Mouse (Mus musculus) CD4-positive naive resting alpha-beta T cell, adult 57 days (primary cell): Measurements from ENCODE around the gene Cpne7. TPM values are rescaled to one million over a fixed set of nuclear protein-coding genes. Genes with fewer than 3 reads are reported as not detected.

Experiments
- total RNA-seq: library from RNA; stranded (reverse); gene quantifications from one replicate; pipeline ENCODE4 v1.2.4, GENCODE M21; 2023

Cpne7 gene
- 0.38 TPM for total RNA-seq

DNA sequence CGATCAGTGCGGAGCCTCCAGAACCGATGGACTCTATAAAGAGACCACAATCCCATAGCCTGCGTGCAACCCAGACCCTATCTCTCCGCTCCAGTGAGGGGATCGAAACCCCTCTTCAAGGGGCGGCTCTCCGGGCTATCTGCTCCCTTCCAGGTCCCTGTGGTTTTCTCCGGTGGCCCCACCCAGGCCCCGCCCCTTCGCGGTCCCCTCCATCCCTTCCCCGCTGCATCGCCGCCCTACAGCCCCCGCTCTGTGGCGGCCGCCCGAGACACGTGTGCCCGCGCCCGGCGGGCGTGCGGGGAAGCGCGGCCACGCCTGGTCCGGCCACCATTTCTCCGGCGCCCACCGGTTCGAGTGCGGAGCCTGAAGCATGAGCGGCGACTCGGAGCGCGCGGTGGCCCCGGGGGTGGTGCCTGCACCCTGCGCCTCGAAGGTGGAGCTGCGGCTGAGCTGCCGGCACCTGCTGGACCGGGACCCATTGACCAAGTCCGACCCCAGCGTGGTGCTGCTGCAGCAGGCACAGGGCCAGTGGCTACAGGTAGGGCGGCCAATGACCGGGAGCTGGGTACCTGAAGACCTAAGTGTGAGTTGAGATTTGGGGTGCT, at the start of gene Cpne7:
Gene Cpne7 (plus strand): TSS at position 248 of the 605 bp plus-strand sequence.

DNA sequence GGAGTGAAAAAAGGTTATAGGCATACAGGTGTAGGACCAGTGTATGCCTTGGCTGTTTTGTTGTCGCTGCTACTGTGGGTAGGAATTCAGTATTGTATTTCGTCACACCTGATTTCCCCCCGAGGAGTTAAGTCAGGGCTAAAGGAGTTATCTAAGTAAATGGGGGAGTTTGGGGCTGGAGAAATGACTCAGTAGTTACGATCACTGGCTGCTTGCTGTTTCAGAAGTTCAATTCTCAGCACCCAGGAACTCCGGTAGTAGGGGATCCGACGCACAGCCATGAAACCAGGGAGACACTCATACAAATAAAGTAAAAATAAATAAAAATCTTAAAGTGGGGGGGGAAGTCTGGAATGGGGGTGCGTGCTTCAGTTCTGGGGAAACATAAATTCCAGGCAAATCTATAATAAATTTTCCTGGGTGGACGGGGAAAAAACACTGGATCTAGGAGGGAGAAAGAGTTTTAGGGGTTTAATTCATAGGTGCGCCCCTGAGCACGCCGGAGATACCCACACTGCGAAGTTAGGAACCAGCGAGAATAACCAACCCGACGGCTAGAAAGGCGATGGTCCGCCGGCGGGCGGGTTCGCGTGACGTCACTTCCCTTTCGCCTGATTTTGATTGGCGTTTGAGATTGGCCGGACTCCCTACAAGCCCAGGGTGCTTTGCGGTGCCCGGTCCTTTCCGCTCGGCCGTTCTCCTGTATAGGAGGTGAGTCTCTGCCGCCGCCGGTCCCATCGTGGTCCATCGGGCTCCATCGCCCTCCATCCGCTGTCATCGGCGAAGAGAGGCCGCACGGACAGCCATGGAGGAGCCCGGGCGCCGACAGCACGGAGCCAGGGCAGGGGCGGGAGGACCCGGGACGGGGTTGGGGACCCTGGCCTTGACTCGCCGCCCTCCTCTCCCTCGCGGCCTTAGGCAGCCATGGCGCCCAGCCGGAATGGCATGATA, 15.2 kb upstream of the Cpne7 start, which contains the start of gene Rpl13:
Gene Rpl13 (plus strand): TSS at position 616 of the 951 bp plus-strand sequence.

DNA sequence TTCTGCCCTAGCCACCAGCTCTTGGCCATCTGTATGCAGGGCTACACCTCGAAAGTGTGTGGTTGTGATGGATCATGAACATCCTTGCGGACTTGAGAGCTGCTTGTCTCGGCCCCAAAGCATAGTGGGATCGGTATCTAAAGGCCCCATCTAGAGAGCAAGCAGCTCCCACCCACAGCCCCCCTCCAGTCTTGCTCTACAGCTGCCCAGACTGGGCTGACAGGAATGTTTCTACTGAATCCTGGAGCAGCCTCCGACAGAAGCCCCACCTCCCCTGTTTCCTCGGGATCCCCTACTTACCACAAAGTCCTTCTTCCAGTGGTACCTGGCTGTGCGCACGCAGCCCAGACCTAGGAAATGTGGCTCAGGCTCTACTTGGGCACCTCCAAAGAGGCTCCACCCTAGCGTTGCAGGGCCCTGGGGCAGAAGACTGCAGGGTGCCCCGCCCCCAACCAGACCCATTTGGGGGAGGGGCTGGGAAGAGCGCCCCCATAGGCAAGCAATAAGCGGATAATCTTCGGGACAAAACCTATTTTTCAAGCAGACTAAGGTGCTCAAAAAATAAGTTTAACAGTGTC, 40.8 kb downstream of the Cpne7 start, which contains the start of gene Sult5a1:
Gene Sult5a1 (minus strand): TSS at position 428 of the 578 bp plus-strand sequence.

Other genes starting within 250 kb of the Cpne7 start
- 332 TPM for gene Ankrd11, start 75.1 kb upstream of the Cpne7 start, total RNA-seq
- gene Spg7, start 54.4 kb upstream of the Cpne7 start, total RNA-seq = 81.7 TPM
- gene Rpl13, start 15.0 kb upstream of the Cpne7 start, total RNA-seq = 1,857 TPM
- not detected for gene Sult5a1, start 40.9 kb downstream of the Cpne7 start, total RNA-seq
- gene Dpep1, start 68.9 kb downstream of the Cpne7 start, total RNA-seq = not detected
- gene Chmp1a, start 95.4 kb downstream of the Cpne7 start, total RNA-seq = 74.4 TPM
- not detected for gene Spata33, start 95.5 kb downstream of the Cpne7 start, total RNA-seq
- 52.6 TPM for gene Cdk10, start 107.5 kb downstream of the Cpne7 start, total RNA-seq
- gene Spata2l, start 118.9 kb downstream of the Cpne7 start, total RNA-seq = 14.5 TPM
- 27.6 TPM for gene Zfp276, start 136.8 kb downstream of the Cpne7 start, total RNA-seq
- gene Vps9d1, start 137.0 kb downstream of the Cpne7 start, total RNA-seq = 31.1 TPM
- gene Fanca, start 201.2 kb downstream of the Cpne7 start, total RNA-seq = 10.3 TPM
- not detected for gene Spire2, start 215.3 kb downstream of the Cpne7 start, total RNA-seq